Mouse (Mus musculus): ENCODE results near the gene 3110040M04Rik. TPM values are rescaled to one million over a fixed set of nuclear protein-coding genes. Genes with fewer than 3 reads are reported as not detected.

3110040M04Rik gene
- polyA plus RNA-seq, 1 experiment = 0.46 TPM

DNA sequence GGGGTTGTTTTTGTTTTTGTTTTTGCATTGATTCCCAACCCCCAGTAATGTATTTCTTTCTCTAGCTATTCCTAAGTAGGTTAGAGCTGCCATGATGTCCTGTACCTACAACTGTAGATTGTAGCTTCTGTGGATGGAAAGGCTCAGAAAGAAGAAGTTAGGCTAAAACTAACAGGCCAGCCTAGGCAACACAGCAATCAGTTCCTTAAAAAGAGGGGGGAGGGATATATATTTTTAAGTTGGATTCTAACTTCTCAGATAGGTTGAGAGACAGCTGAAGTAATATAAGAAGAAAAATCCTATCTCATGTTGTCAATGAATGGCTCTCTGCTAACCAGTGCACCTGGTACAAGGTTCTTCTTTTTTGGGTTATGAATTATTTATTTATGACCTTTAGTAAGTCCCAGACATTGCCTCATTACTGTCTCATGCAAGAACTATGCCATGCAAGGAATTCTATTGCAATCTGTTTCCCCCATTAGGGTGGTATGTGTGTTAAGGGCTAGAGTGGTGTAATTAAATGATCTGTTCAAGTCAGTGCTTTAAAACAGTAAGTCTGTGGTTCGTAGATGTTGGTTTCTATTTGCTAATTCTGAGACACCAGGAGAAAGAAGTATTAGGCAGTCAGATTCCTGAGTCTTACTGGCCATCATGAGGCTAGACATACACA, 24.5 kb downstream of the 3110040M04Rik start:
- TF ChIP-seq GATA1 (IDR thresholded peaks at IDR 0.05; ENCODE audit: low read length) (no peak), TAL1 (IDR thresholded peaks at IDR 0.05; ENCODE audit: low read length) (no peak)
- no peaks in the 10 kb centered on the region for H3K27me3 ChIP-seq (ENCODE audit: control insufficient read depth)
- H3K36me3 ChIP-seq (ENCODE audit: control insufficient read depth) = no peaks in the 10 kb centered on the region
- H3K4me3 ChIP-seq (replicated peaks) = no peak overlapping the region
- H3K9me3 ChIP-seq (ENCODE audit: control insufficient read depth, low read length) = no peaks in the 10 kb centered on the region
- no peaks in the 10 kb centered on the region for H3K4me1 ChIP-seq (ENCODE audit: control insufficient read depth)

DNA sequence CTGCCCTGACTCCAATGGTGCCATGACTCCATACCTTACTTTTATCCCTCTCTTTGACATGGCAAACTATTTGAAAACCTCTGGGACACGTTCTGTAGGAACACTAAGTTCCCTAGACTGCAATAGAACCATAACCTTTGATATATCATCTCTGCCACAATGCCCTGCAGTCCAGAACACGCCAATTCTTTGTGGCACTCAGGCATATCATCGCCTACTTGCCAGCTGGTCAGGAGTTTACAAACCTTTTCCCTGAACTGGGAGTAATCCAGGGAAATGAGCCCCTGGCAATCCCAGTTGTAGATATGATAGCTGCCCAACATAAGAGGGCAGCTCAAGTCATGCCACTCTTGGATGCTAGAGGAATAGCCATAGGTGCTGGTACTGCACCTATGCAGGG, 28.4 kb downstream of the 3110040M04Rik start:
- peaks cover 3% of the 10 kb centered on the region; the same call in 1 of the 2 replicates for H3K27me3 ChIP-seq (ENCODE audit: control insufficient read depth)
- no peaks in the 10 kb centered on the region for H3K36me3 ChIP-seq (ENCODE audit: control insufficient read depth)
- H3K4me3 ChIP-seq (replicated peaks) = no peak overlapping the region
- no peaks in the 10 kb centered on the region for H3K9me3 ChIP-seq (ENCODE audit: control insufficient read depth, low read length)
- no peaks in the 10 kb centered on the region for H3K4me1 ChIP-seq (ENCODE audit: control insufficient read depth)
- TF ChIP-seq TAL1 (IDR thresholded peaks at IDR 0.05; ENCODE audit: low read length) (no peak), GATA1 (IDR thresholded peaks at IDR 0.05; ENCODE audit: low read length) (no peak)

GRCm38 (mm10) chr1:151233756-151234155, 29.8 kb downstream of the 3110040M04Rik start:
- Histone ChIP-seq H3K9me3 (ENCODE audit: control insufficient read depth, low read length) (no peaks in the 10 kb centered on the region), H3K4me3 (replicated peaks) (no peak overlapping the region), H3K27me3 (ENCODE audit: control insufficient read depth) (peaks cover 3% of the 10 kb centered on the region; the same call in 1 of the 2 replicates), H3K36me3 (ENCODE audit: control insufficient read depth) (no peaks in the 10 kb centered on the region), H3K4me1 (ENCODE audit: control insufficient read depth) (peaks cover 7% of the 10 kb centered on the region)
- no peak for TF ChIP-seq TAL1 (IDR thresholded peaks at IDR 0.05; ENCODE audit: low read length)
- TF ChIP-seq GATA1 (IDR thresholded peaks at IDR 0.05; ENCODE audit: low read length) = no peak

DNA sequence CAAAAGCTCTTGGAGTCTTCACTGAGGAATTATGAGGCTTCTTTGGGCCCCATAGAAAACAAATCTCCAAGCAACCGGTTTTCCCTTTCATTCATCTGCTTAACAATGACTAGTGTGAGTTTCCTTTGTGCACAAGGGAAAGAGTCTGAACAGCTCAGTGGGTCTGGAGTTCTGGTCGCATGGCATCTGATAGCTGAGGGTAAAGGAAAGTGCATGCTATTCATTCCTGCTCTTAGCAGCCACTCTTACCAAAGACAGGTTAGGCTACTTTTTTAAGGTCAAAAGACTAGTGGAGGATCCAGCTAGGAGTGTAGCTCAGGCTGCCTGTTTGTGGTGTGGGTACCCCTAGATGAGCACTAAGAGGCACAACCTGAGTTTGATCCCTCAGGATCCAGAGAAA, 31.7 kb downstream of the 3110040M04Rik start:
- peaks cover 3% of the 10 kb centered on the region; the same call in 1 of the 2 replicates for H3K27me3 ChIP-seq (ENCODE audit: control insufficient read depth)
- no peak for TF ChIP-seq GATA1 (IDR thresholded peaks at IDR 0.05; ENCODE audit: low read length)
- no peak for TF ChIP-seq TAL1 (IDR thresholded peaks at IDR 0.05; ENCODE audit: low read length)
- no peaks in the 10 kb centered on the region for H3K36me3 ChIP-seq (ENCODE audit: control insufficient read depth)
- H3K4me3 ChIP-seq (replicated peaks) = no peak overlapping the region
- peaks cover 7% of the 10 kb centered on the region for H3K4me1 ChIP-seq (ENCODE audit: control insufficient read depth)
- no peaks in the 10 kb centered on the region for H3K9me3 ChIP-seq (ENCODE audit: control insufficient read depth, low read length)

DNA sequence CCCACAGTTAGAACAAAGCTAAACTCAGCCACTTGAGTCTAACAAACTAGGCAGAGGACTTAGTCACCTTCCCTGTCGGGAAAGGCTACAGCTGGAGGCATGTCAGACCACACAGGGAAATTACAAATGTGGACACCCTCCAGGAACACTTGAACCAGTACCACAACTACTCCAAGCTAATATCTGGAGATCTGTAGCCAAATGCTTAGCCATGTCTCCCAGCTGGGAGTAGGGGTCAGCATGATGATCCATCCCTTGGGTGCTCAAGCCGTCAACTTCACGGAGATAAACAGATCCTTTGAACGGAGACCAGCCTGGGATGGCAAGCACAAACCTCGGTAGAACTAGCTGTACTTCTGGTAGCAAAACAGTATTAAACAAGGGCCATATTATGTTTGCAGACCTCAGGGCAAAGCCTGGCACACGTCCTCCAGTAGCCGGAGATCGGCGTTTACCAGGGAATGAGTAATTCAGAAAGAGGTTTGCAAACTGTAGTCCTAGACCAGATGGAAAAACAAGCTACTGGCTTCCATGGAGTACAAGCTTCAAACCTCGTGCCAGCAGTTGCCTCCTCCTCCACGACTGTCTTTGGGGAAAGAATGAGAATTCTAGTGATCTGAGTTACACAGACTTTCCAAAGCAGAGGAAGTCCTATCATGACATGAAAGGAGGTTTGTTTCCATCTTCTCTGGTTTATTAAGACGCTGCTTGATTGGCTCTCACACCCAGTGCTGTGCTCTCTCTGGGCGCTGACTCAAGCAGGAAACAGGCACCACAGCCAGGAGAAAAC, 32.4 kb downstream of the 3110040M04Rik start:
- TF ChIP-seq TAL1 (IDR thresholded peaks at IDR 0.05; ENCODE audit: low read length) = no peak
- TF ChIP-seq GATA1 (IDR thresholded peaks at IDR 0.05; ENCODE audit: low read length) = no peak
- peaks cover 7% of the 10 kb centered on the region for H3K4me1 ChIP-seq (ENCODE audit: control insufficient read depth)
- H3K36me3 ChIP-seq (ENCODE audit: control insufficient read depth) = no peaks in the 10 kb centered on the region
- peaks cover 3% of the 10 kb centered on the region; the same call in 1 of the 2 replicates for H3K27me3 ChIP-seq (ENCODE audit: control insufficient read depth)
- no peaks in the 10 kb centered on the region for H3K9me3 ChIP-seq (ENCODE audit: control insufficient read depth, low read length)
- no peak overlapping the region for H3K4me3 ChIP-seq (replicated peaks)

GRCm38 (mm10) chr1:151237780-151238179, 33.9 kb downstream of the 3110040M04Rik start:
- Histone ChIP-seq H3K4me1 (ENCODE audit: control insufficient read depth) (peaks cover 7% of the 10 kb centered on the region), H3K9me3 (ENCODE audit: control insufficient read depth, low read length) (no peaks in the 10 kb centered on the region), H3K27me3 (ENCODE audit: control insufficient read depth) (peaks cover 3% of the 10 kb centered on the region; the same call in 1 of the 2 replicates), H3K4me3 (replicated peaks) (no peak overlapping the region), H3K36me3 (ENCODE audit: control insufficient read depth) (no peaks in the 10 kb centered on the region)
- no peak for TF ChIP-seq TAL1 (IDR thresholded peaks at IDR 0.05; ENCODE audit: low read length)
- TF ChIP-seq GATA1 (IDR thresholded peaks at IDR 0.05; ENCODE audit: low read length) = no peak

- no peaks in the 10 kb centered on the region for H3K36me3 ChIP-seq (ENCODE audit: control insufficient read depth)
- no peaks in the 10 kb centered on the region for H3K27me3 ChIP-seq (ENCODE audit: control insufficient read depth)
- H3K4me3 ChIP-seq (replicated peaks) = no peak overlapping the region
- no peak for TF ChIP-seq TAL1 (IDR thresholded peaks at IDR 0.05; ENCODE audit: low read length)
- TF ChIP-seq GATA1 (IDR thresholded peaks at IDR 0.05; ENCODE audit: low read length) = no peak
- no peaks in the 10 kb centered on the region for H3K9me3 ChIP-seq (ENCODE audit: control insufficient read depth, low read length)
- H3K4me1 ChIP-seq (ENCODE audit: control insufficient read depth) = peaks cover 9% of the 10 kb centered on the region
These were observed 39.4 kb downstream of the 3110040M04Rik start for GRCm38 (mm10) chr1:151243332-151243731.

GRCm38 (mm10) chr1:151244013-151244412, 40.1 kb downstream of the 3110040M04Rik start:
- Histone ChIP-seq H3K4me3 (replicated peaks) (no peak overlapping the region), H3K9me3 (ENCODE audit: control insufficient read depth, low read length) (no peaks in the 10 kb centered on the region), H3K36me3 (ENCODE audit: control insufficient read depth) (no peaks in the 10 kb centered on the region), H3K4me1 (ENCODE audit: control insufficient read depth) (peaks cover 6% of the 10 kb centered on the region), H3K27me3 (ENCODE audit: control insufficient read depth) (no peaks in the 10 kb centered on the region)
- no peak for TF ChIP-seq TAL1 (IDR thresholded peaks at IDR 0.05; ENCODE audit: low read length)
- TF ChIP-seq GATA1 (IDR thresholded peaks at IDR 0.05; ENCODE audit: low read length) = no peak

DNA sequence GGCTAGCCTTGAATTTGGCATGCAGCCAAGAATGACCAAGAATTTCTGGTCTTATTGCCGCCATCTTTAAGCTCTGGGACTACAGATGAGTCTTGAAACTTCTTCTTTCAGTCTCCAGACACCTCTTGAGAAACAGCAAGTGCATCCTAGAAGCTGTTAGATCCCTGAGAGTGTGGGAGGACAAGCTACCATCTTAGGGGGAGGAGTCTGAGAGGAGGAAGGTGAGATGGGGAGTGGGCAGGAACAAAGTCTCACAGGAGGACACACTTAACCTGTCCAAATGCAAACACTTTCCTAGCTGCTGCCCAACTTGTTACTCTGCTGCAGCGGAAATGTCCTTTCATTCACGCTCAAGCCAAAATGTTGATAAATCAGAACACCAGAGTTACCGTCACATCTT, 40.8 kb downstream of the 3110040M04Rik start:
- no peaks in the 10 kb centered on the region for H3K27me3 ChIP-seq (ENCODE audit: control insufficient read depth)
- TF ChIP-seq TAL1 (IDR thresholded peaks at IDR 0.05; ENCODE audit: low read length) = no peak
- peaks cover 6% of the 10 kb centered on the region for H3K4me1 ChIP-seq (ENCODE audit: control insufficient read depth)
- H3K36me3 ChIP-seq (ENCODE audit: control insufficient read depth) = no peaks in the 10 kb centered on the region
- H3K4me3 ChIP-seq (replicated peaks) = no peak overlapping the region
- no peaks in the 10 kb centered on the region for H3K9me3 ChIP-seq (ENCODE audit: control insufficient read depth, low read length)

All from erythroblast, embryonic 14.5 days (primary cell).